Mouse (Mus musculus): ENCODE measurements around the gene Hspb8. TPM values are rescaled to one million over a fixed set of nuclear protein-coding genes. Genes with fewer than 3 reads are reported as not detected.
"Not testable (repeated sequence)": the region's sequence is repeated elsewhere in the genome, so short reads cannot be mapped to it uniquely, and the experiment has no call there.

The Hspb8 gene
- polyA plus RNA-seq, 1 experiment from 2014 or later, result 3.6 TPM

DNA sequence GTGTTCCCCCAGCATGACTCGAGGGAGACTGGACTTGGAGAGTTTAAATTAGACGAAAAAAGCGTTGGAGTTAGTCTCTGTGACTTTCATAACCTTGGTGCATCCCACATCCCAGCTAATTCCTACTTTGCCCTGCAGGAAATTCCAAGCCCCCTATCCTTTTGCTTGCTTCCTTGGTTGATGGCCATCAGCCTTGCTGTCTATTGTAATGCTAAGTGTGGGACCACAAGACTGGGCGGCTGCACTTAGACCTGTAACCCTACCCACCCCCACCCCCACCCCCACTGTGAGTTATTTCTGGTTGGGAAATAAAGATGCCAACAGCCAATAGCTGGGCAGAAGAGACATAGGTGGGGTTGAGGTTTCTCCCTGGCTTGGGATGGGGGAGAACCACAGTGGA lies 15.7 kb upstream of the Hspb8 start:
- no peak for ATAC-seq (ENCODE audit: low read depth)
- Histone ChIP-seq H3K27ac (ENCODE audit: low read length) (no peak overlapping the region), H3K9me3 (replicated peaks; ENCODE audit: control insufficient read depth, low read length) (no peaks in the 10 kb centered on the region), H3K27me3 (ENCODE audit: control insufficient read depth, insufficient read depth, low read depth, low read length) (no peaks in the 10 kb centered on the region), H3K4me2 (ENCODE audit: low read depth, low read length) (no peak overlapping the region), H3K4me1 (ENCODE audit: control insufficient read depth, low read depth, low read length) (no peaks in the 10 kb centered on the region), H3K4me3 (ENCODE audit: low read depth, low read length) (no peak overlapping the region), H3K9ac (ENCODE audit: low read depth, low read length) (no peak overlapping the region), H3K36me3 (ENCODE audit: control insufficient read depth, insufficient read depth) (no peaks in the 10 kb centered on the region)
- WGBS (ENCODE audit: insufficient replicate concordance), result 31% methylated on average over 4 of the region's 4 CpGs

DNA sequence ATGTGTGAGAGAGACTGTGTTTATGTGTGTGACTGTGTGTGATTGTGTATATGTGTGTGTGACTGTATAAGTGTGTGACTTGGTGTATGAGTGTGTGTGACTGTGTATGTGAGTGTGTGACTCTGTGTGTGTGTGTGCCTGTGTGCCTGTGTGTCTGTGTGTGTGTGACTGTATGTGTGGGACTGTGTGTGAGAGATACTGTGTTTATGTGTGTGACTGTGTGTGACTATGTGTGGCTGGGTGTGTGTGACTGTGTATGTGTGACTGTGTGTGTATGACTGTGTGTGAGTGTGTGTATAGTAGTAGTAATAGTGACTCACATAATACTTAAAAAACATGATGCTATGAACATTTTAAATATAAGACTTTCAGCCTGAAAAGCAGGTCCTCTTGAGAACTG lies 13.5 kb upstream of the Hspb8 start:
- Histone ChIP-seq H3K27ac (ENCODE audit: low read length) (no peak overlapping the region), H3K4me3 (ENCODE audit: low read depth, low read length) (no peak overlapping the region), H3K27me3 (ENCODE audit: control insufficient read depth, insufficient read depth, low read depth, low read length) (no peaks in the 10 kb centered on the region), H3K36me3 (ENCODE audit: control insufficient read depth, insufficient read depth) (no peaks in the 10 kb centered on the region), H3K4me2 (ENCODE audit: low read depth, low read length) (no peak overlapping the region), H3K9me3 (replicated peaks; ENCODE audit: control insufficient read depth, low read length) (no peaks in the 10 kb centered on the region), H3K9ac (ENCODE audit: low read depth, low read length) (no peak overlapping the region), H3K4me1 (ENCODE audit: control insufficient read depth, low read depth, low read length) (no peaks in the 10 kb centered on the region)
- no peak for ATAC-seq (ENCODE audit: low read depth)

DNA sequence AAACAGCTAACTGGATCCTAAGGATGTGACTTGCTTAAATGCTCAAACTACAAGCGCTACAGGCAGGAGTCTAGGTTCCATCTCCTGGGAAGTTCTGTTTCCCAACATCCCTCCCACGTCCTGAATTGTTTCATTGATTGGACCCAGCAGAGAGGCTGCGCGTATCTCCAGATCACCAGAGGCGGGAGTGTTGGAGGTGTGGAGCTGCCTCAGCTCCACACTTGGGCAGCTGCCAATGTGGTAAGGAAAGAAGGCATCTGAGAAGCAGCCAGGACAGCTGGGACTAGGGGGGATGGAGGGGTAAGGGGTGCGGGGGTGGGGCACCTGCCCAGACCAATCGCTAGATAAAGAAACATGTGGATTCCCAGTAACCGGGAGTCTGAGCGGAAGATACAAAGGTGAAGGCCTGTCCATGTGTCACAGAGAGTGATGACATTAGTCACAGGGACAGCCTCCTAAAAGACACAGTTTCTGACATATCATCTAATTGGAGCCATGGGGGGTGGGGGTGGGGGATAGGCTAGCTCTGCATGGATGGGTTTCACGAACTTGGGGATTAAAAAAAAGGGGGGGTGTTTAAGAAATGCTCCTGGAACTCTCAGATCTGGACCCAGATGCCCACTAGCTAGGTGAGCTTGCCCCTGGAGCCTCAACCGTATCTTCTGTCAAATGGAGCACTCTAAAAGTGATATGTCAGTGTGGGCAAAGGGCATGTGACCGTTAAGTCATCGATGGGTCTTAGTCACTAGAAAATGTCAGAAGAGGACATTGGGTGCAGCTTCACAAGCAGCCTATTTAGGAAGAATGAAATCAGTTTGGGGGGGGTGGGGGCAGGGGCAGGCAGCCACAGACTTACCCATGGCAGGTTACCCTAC lies 12.5 kb upstream of the Hspb8 start:
- no peak overlapping the region for H3K9ac ChIP-seq (ENCODE audit: low read depth, low read length)
- no peak overlapping the region for H3K27ac ChIP-seq (ENCODE audit: low read length)
- WGBS (ENCODE audit: insufficient replicate concordance), result 55% methylated on average over 13 of the region's 13 CpGs
- ATAC-seq (ENCODE audit: low read depth), result peak; percentile 59
- no peak overlapping the region for H3K4me3 ChIP-seq (ENCODE audit: low read depth, low read length)
- no peaks in the 10 kb centered on the region for H3K4me1 ChIP-seq (ENCODE audit: control insufficient read depth, low read depth, low read length)
- H3K4me2 ChIP-seq (ENCODE audit: low read depth, low read length), result 0 out of 2 replicates have a peak overlapping the region, but pooled peaks have one; percentile 30
- no peaks in the 10 kb centered on the region for H3K36me3 ChIP-seq (ENCODE audit: control insufficient read depth, insufficient read depth)
- H3K27me3 ChIP-seq (ENCODE audit: control insufficient read depth, insufficient read depth, low read depth, low read length), result no peaks in the 10 kb centered on the region
- H3K9me3 ChIP-seq (replicated peaks; ENCODE audit: control insufficient read depth, low read length), result no peaks in the 10 kb centered on the region

DNA sequence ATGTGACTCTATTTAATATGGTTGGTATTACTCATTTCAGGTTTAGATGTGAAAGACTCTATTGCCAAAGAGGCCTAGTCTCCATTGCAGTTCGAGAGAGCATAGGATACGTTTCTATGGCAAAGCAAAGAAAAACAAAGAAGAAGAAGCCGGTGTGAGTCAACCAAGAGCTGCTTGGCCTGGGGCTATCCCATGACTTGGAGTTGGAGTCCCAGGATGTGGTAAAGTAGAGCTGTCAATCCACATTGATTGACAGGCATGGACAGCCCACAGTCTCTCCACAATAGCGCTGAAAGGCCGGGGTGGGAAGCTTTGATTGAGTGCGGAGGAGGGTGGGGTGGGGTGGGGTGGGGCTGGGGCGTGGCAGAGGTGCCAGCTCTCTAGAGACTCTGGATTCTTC lies 10.2 kb upstream of the Hspb8 start:
- Histone ChIP-seq H3K9ac (ENCODE audit: low read depth, low read length) (no peak overlapping the region), H3K4me1 (ENCODE audit: control insufficient read depth, low read depth, low read length) (no peaks in the 10 kb centered on the region), H3K36me3 (ENCODE audit: control insufficient read depth, insufficient read depth) (no peaks in the 10 kb centered on the region), H3K27me3 (ENCODE audit: control insufficient read depth, insufficient read depth, low read depth, low read length) (no peaks in the 10 kb centered on the region), H3K27ac (ENCODE audit: low read length) (no peak overlapping the region), H3K9me3 (replicated peaks; ENCODE audit: control insufficient read depth, low read length) (no peaks in the 10 kb centered on the region), H3K4me2 (ENCODE audit: low read depth, low read length) (no peak overlapping the region), H3K4me3 (ENCODE audit: low read depth, low read length) (no peak overlapping the region)
- no peak for ATAC-seq (ENCODE audit: low read depth)
- 57% methylated on average over 7 of the region's 7 CpGs for WGBS (ENCODE audit: insufficient replicate concordance)

DNA sequence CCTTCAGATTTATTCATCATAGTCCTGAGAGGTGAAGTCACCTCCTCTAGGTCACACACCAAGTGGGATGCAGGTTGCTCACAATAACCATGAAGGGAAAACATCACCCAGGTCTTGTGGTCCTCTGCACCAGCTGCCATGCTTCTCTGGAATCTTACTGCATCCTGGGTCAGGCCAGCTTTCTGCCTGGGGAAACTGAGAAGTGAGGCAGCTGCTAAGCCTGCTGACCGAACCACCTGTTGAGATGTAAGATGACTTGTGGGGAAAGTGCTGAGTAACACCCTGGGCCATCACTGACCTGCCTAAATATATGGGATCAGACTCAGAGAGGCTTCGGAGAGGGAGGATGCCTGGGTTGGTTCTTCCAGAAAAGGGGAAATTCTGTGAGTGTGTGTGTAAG lies 4.0 kb upstream of the Hspb8 start:
- Histone ChIP-seq H3K27me3 (ENCODE audit: control insufficient read depth, insufficient read depth, low read depth, low read length) (no peaks in the 10 kb centered on the region), H3K27ac (ENCODE audit: low read length) (no peak overlapping the region), H3K9ac (ENCODE audit: low read depth, low read length) (no peak overlapping the region), H3K4me2 (ENCODE audit: low read depth, low read length) (no peak overlapping the region), H3K4me3 (ENCODE audit: low read depth, low read length) (no peak overlapping the region), H3K9me3 (replicated peaks; ENCODE audit: control insufficient read depth, low read length) (no peaks in the 10 kb centered on the region), H3K36me3 (ENCODE audit: control insufficient read depth, insufficient read depth) (no peaks in the 10 kb centered on the region), H3K4me1 (ENCODE audit: control insufficient read depth, low read depth, low read length) (no peaks in the 10 kb centered on the region)
- 60% methylated on average over 2 of the region's 2 CpGs for WGBS (ENCODE audit: insufficient replicate concordance)
- no peak for ATAC-seq (ENCODE audit: low read depth)

DNA sequence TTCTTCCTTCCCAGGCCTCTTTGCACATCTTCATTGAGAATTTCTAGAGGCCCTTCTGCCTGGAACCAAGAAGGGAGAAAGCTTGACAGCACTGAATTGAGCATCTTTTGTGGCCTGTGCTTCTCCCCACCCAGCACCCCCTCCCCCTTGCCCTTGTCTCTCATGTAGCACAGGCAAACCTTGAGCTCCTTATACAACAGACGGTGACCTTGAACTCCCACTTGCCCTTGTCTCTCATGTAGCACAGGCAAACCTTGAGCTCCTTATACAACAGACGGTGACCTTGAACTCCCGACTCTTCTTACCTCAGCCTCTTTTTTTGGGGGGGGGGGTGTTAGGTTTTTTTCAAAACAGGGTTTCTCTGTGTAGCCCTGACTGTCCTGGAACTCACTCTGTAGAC lies 3.0 kb upstream of the Hspb8 start:
- H3K9ac ChIP-seq (ENCODE audit: low read depth, low read length); H3K4me2 ChIP-seq (ENCODE audit: low read depth, low read length); ATAC-seq (ENCODE audit: low read depth); H3K36me3 ChIP-seq (ENCODE audit: control insufficient read depth, insufficient read depth); H3K4me3 ChIP-seq (ENCODE audit: low read depth, low read length); H3K27ac ChIP-seq (ENCODE audit: low read length); H3K9me3 ChIP-seq (replicated peaks; ENCODE audit: control insufficient read depth, low read length); H3K4me1 ChIP-seq (ENCODE audit: control insufficient read depth, low read depth, low read length); H3K27me3 ChIP-seq (ENCODE audit: control insufficient read depth, insufficient read depth, low read depth, low read length): not testable (repeated sequence)
- 68% methylated on average over 3 of the region's 3 CpGs for WGBS (ENCODE audit: insufficient replicate concordance)

DNA sequence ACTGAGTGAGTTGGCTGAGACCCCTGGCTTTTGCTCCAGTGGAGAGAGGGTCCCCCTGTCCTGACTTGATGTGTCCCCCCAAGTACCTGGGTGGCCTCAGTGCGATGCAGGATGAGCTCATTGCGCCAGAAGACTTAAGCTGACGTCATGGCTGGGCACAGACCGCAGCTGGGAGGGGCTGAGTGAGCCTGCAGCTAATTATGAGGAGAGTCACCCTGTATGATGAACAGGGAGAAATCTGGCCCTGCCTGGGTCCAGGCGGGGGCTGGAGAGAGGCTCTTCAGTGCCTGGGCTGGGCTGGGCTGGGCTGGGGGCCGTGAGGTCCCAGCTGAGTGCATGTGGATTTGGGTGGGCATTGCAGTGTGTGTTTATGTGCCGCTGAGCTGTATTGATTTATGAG lies 2.6 kb upstream of the Hspb8 start:
- ATAC-seq (ENCODE audit: low read depth), result no peak
- 49% methylated on average over 7 of the region's 7 CpGs for WGBS (ENCODE audit: insufficient replicate concordance)
- Histone ChIP-seq H3K27me3 (ENCODE audit: control insufficient read depth, insufficient read depth, low read depth, low read length) (no peaks in the 10 kb centered on the region), H3K9me3 (replicated peaks; ENCODE audit: control insufficient read depth, low read length) (no peaks in the 10 kb centered on the region), H3K4me2 (ENCODE audit: low read depth, low read length) (no peak overlapping the region), H3K4me1 (ENCODE audit: control insufficient read depth, low read depth, low read length) (no peaks in the 10 kb centered on the region), H3K27ac (ENCODE audit: low read length) (no peak overlapping the region), H3K4me3 (ENCODE audit: low read depth, low read length) (no peak overlapping the region), H3K9ac (ENCODE audit: low read depth, low read length) (no peak overlapping the region), H3K36me3 (ENCODE audit: control insufficient read depth, insufficient read depth) (no peaks in the 10 kb centered on the region)

DNA sequence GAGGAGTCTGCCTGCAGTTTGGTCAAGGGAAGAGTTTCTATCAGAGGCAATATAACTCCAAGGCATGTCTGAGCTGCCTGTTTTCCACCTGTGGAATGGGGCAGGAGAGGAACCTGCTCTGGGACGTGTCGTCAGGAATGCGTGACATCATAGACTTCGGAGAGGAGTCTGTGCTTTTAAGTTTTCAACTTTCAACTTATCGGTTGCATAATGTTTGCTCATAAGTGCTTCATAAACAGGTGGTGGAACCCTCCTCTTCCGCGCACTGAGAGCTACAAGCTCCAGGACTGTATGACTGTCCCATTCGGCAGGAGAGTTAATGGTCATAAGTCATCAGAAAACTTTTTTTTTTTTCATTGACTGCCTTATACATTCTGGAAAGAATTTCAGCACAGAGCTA lies 1.1 kb upstream of the Hspb8 start:
- Histone ChIP-seq H3K4me1 (ENCODE audit: control insufficient read depth, low read depth, low read length) (no peaks in the 10 kb centered on the region), H3K9ac (ENCODE audit: low read depth, low read length) (no peak overlapping the region), H3K27me3 (ENCODE audit: control insufficient read depth, insufficient read depth, low read depth, low read length) (no peaks in the 10 kb centered on the region), H3K27ac (ENCODE audit: low read length) (no peak overlapping the region), H3K9me3 (replicated peaks; ENCODE audit: control insufficient read depth, low read length) (no peaks in the 10 kb centered on the region), H3K4me3 (ENCODE audit: low read depth, low read length) (no peak overlapping the region), H3K36me3 (ENCODE audit: control insufficient read depth, insufficient read depth) (no peaks in the 10 kb centered on the region), H3K4me2 (ENCODE audit: low read depth, low read length) (no peak overlapping the region)
- ATAC-seq (ENCODE audit: low read depth), result no peak
- WGBS (ENCODE audit: insufficient replicate concordance), result 69% methylated on average over 8 of the region's 8 CpGs

DNA sequence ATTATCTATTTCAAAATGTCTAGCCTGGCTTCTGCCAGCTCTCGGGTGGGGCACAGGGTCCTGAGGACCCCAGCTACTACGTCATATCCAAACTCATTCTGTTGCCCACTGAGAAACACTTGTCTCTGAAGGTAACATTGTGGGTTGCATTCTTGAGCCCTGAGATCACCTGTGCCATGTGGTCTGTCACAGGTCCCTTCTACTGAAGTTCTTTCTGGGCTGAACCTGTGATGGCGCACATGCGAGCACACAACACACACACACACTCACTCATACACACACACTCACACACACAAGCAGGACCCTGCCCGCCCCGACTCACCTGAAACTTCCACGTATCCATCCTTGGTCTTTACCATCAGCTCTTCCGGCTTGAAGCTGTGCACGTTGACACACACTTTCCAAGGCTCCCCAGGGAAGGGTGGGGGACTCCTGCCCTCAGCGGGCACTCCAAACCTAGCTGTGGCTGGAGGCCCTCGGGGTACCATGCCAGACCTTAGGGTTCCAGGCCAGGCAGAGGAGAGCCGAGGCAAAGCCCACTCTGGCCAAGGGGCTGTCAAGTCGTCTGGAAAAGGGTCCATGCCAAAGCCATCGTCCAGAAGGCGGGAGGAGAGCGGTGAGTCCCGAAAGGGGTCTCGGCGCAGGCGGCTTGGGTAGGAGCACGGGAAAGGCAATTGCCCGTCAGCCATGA lies 728 bp downstream of the Hspb8 start:
- peak overlapping the region; percentile 47 for H3K9ac ChIP-seq (ENCODE audit: low read depth, low read length)
- no peak for ATAC-seq (ENCODE audit: low read depth)
- peak overlapping the region; percentile 47 for H3K4me3 ChIP-seq (ENCODE audit: low read depth, low read length)
- H3K4me1 ChIP-seq (ENCODE audit: control insufficient read depth, low read depth, low read length), result no peaks in the 10 kb centered on the region
- WGBS (ENCODE audit: insufficient replicate concordance), result 55% methylated on average over 22 of the region's 22 CpGs
- H3K27me3 ChIP-seq (ENCODE audit: control insufficient read depth, insufficient read depth, low read depth, low read length), result no peaks in the 10 kb centered on the region
- no peak overlapping the region; the same call in 1 of the 2 replicates for H3K27ac ChIP-seq (ENCODE audit: low read length)
- H3K36me3 ChIP-seq (ENCODE audit: control insufficient read depth, insufficient read depth), result no peaks in the 10 kb centered on the region
- no peaks in the 10 kb centered on the region for H3K9me3 ChIP-seq (replicated peaks; ENCODE audit: control insufficient read depth, low read length)
- H3K4me2 ChIP-seq (ENCODE audit: low read depth, low read length), result peak overlapping the region; percentile 33
